Mouse (Mus musculus): ENCODE measurements at regions not wholly inside any gene's neighbourhood (a gene's known extent, or its start where the extent isn't known, plus 50 kb on each side); places are given as distances from the start of the nearest gene placed in this dataset.

DNA sequence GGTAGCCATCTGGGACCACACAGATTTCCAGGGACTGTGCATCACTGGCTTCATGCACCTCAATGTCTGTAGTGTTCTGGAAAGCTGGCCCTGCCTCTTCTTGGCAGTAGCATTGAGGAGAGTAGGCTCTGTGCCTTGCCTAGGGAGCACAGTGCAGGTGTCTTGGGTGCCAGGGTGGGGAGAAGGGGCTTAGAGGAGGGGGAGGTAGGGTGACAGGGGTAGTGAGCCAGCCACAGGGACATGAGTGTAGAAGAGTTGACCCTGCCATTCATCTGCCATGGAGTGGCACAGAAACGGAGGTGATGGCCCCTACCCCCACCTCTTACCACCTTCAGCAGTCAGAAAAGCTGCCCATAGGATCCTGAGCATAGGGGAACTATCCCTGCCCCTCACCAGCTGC is 235.4 kb upstream of the Gli3 start:
- no peak for DNase-seq (ENCODE audit: low read depth)
